Mouse (Mus musculus) lung, adult 2 months (tissue): ENCODE data around the gene Ccnh. TPM values are rescaled to one million over a fixed set of nuclear protein-coding genes. Genes with fewer than 3 reads are reported as not detected.

Experiments used
- DNase-seq: peaks from one replicate; pipeline ENCODE4 v3.0.0; 2022
- H3K4me1 ChIP-seq: fragments of 200-500 bp; 2 replicates; pipeline ENCODE4 v1.6.1; 2011; ENCODE audit warnings: low read length; ENCODE audit not compliant: control insufficient read depth, insufficient read depth
- H3K4me3 ChIP-seq: fragments of 200-500 bp; replicated peaks from 2 replicates; pipeline ENCODE3; 2011; ENCODE audit warnings: low read depth, mild to moderate bottlenecking, control low read depth, low read length; ENCODE audit errors: extremely low read depth
- CTCF ChIP-seq: fragments of 200-500 bp; IDR thresholded peaks from 2 replicates; pipeline ENCODE4 v1.5.1; 2011; ENCODE audit warnings: mild to moderate bottlenecking, low read length, control low read depth; ENCODE audit not compliant: insufficient read depth
- POLR2A ChIP-seq: fragments of 200-500 bp; IDR thresholded peaks from 2 replicates; pipeline ENCODE4 v1.6.1; 2011; ENCODE audit warnings: low read depth, mild to moderate bottlenecking, control low read depth, low read length, borderline replicate concordance; ENCODE audit errors: extremely low read depth
- WGBS: fragments of 180-500 bp; shearing (Covaris S2); methylation state at CpG from one replicate; pipeline ENCODE4 v1.1.7; 2018; 5-methylcytosine and 5-hydroxymethylcytosine counted together
- polyA plus RNA-seq: library from polyadenylated mRNA; depleted of rRNA; stranded (reverse); fragments of >200 nt; gene quantifications from 2 replicates; pipeline ENCODE4 v1.2.3, GENCODE M21; 2012; rRNA removed

Gene Ccnh
- polyA plus RNA-seq, 1 experiment = 12.1 TPM

DNA sequence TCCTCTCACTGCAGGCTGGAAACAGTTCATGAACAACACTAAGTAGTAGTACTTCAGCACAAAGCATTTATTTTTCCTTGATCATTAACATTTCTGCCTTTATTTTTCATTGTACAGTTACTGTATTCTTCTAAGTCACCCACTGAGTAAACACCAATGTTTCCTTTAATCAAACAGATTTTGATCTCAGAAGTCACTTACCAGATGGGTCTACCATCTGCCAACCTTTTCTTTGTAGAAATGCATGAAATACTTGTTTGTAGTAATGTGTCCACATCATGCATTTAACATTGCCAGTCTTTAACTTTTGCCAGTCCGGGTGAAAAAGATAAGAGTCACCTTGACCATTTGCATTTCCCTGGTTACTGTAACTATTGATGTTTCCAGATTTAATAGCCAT, 21.1 kb downstream of the Ccnh start:
- no peak for TF ChIP-seq POLR2A
- no peak for TF ChIP-seq CTCF
- H3K4me3 ChIP-seq = no peak overlapping the region
- DNase-seq = no peak
- whole genome bisulfite sequencing = 70% methylated on average over 1 of the region's 1 CpGs
- H3K4me1 ChIP-seq = no peaks in the 10 kb centered on the region

DNA sequence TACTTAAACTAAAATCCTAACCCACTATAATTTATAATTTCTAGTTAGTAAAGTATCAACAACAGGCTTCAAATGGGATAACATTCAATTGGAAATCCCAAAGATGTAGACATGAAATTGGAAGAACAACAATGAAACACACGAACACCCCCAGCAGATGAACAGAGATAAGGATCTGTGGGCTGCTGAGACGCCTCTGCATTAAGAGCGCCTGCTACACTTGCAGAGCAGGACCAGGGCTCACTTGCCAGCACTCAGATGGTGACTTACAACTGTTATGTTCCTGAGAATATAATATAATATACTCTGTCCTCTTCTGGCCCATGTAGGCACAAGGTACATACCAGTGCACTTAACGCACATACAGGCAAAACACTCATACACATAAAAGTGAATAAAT, 29.4 kb downstream of the Ccnh start:
- no peak for TF ChIP-seq CTCF
- TF ChIP-seq POLR2A = no peak

DNA sequence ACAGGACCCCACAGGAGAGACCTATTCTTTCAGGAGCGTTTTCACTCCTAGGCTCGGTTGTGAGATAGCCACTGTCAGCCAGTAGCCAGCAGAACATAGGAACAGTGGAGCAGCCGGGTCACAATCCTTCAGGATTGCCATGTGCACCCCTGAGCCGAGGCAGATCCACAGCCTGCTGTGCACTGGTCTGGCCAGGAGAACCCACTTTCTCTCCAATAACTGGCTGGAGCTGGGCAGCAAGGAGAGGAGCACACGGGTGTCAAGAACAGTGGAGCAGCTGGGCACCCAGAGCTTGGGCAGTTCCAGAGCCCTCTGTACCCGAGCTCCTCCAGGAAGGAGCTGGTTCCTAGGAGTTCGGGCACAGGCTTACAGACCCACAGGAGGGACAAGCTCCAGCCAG, 49.6 kb downstream of the Ccnh start:
- DNase-seq = no peak
- no peak for TF ChIP-seq POLR2A
- TF ChIP-seq CTCF = no peak
- no peaks in the 10 kb centered on the region for H3K4me1 ChIP-seq
- 89% methylated on average over 7 of the region's 7 CpGs for WGBS
- H3K4me3 ChIP-seq = no peak overlapping the region

More for the DNA sequence above, 29.4 kb downstream of the Ccnh start:
- DNase-seq = no peak
- Histone ChIP-seq H3K4me3 (no peak overlapping the region), H3K4me1 (no peaks in the 10 kb centered on the region)
- 74% methylated on average over 4 of the region's 4 CpGs for WGBS

Other genes starting within 250 kb of the Ccnh start
- 5.5 and 7.9 TPM in 2 replicates for gene Rasa1, start 99.7 kb downstream of the Ccnh start, polyA plus RNA-seq